Mouse (Mus musculus): ENCODE measurements around the gene Eif2s1.
"Not testable (repeated sequence)": the region's sequence is repeated elsewhere in the genome, so short reads cannot be mapped to it uniquely, and the experiment has no call there.

The Eif2s1 gene

DNA sequence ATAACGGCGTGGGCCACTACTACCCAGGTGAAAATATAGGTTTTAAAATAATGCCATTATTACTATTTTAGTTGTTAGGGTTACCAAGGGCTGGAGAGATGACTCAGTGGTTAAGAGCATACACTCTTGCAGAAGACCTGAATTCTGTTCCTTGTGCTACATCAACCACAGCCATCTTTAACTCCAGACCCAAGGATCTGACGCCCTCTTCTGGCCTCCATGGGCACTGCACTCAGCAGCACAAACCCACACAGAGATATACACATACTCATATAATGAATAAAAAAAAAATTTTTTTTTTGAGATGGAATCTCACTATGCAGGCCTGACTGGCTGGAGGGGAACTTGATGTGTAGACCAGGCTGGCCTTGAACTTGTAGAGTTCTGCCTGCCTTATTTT is 54.7 kb downstream of the Eif2s1 start:
- DNase-seq, result no peak

DNA sequence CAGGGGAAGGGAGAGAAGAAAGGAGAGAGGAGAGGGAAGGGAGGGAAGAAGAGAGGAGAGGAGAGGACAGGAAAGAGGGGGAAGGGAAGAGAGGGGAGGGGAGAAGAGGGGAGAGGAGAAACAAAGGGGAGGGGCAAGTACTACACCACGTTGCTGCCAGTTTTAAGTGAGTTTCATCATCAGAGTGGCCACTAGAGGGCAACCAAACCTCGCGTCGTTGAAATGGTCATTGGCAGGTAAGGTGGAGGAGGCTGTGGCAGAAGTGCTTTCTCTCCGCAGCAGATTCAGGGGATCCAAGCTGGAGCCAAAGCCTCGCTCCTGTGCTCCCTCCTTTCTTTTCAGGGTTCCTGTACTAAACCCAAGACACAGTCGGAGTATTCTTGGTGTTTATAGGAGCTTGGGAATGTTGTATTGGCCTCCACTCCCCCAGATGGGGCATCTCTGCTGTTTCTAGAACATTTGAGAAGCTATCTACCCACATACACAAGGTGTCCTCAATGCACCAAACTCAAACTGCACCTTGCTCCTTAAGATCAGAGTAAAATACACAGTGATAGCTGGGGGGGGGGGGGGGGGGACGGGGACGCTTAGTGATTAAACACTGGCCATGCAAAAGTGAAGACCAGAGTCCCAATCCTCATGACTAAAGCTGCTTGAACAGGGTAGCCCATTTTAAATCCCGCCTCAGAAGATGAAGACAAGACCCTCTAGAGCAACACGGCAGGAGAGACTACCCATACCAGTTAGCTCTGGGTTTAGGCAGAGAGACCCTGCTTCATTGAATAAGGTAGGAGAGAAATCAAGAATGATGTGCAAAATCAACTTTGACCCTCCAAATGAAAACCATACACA is 56.8 kb downstream of the Eif2s1 start:
- peak; percentile 89 for DNase-seq

DNA sequence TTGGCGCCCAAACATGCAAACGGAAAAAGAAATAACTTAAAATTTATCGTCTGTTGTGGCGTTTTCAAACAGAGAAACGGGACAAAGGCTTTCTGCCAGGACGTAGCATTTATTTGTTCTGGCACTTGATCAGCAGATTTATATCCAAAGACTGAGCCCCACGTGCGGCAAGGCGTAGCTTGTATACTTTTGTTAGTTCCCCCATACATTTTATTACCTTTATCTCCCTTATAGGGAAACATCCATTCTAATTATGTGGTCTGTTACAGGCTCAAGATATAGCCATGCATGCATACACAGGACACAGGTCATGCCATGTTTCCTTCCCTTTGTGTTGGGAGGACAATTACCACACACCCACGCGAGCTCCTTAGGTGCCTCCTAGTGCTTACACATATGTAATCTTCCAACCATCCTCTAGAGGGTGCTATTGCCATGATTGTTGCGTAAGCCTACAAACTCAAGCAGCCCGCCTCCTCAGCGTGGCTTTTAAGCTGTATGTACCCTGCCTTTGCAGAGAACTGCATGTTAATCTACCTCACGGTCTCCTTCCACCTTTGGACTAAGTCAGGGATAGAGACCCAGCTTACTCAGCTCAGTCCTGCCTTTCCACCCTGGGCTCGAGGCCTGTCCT is 57.6 kb downstream of the Eif2s1 start:
- peak; percentile 66 for DNase-seq

DNA sequence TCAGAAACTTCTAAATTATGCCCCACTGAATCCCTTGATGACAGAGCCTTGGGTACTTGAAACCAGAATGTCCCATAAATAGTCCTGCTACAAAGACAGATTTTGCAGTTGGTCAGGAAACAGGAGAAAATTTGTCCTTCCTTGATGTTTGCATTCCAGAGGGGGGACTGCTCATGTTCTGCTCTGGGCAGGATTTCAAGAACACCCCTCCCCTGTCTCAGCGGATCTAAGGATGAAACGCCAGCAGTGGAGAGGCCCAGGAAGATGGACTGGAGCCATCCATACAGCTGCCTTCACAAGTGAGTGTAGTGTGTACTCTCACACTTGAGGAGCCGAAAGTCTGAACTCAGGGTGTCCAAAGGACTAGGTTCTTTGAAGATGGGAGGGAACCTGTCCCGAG is 59.8 kb downstream of the Eif2s1 start:
- DNase-seq, result no peak

DNA sequence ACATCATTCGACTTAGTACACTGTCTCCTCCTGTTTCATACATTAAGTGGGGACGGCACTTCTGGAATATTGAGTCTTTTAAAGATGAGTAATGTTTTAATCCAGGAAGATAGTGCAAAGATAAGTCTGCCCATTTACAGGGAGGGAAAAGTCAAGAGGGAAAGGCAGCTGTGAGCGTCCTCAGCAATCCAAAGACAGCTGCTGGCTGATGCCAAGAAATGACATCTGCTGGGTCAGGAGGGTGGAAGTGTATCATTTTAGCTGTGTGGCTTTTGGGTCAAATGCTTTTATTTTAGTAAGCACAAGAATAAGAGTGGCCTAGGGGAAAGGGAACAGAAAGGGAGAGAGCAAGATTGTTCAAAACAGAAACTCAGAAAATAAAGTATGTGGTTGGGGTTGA is 60.4 kb downstream of the Eif2s1 start:
- no peak for DNase-seq

DNA sequence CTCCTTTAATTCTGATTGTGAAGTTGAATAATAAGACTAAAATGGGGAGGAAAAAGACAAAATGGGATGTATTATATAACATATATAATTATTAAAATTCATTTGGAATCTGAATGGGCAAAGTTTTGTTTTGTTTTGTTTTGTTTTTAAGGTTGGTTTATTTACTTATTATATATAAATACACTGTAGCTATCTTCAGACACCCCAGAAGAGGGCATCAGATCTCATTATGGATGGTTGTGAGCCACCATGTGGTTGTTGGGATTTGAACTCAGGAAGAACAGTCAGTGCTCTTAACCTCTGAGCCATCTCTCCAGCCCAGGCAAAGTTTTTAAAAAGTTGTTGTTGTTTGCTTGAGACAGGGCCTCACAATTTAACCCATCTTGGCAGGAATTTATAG is 61.4 kb downstream of the Eif2s1 start:
- DNase-seq, result not testable (repeated sequence)

DNA sequence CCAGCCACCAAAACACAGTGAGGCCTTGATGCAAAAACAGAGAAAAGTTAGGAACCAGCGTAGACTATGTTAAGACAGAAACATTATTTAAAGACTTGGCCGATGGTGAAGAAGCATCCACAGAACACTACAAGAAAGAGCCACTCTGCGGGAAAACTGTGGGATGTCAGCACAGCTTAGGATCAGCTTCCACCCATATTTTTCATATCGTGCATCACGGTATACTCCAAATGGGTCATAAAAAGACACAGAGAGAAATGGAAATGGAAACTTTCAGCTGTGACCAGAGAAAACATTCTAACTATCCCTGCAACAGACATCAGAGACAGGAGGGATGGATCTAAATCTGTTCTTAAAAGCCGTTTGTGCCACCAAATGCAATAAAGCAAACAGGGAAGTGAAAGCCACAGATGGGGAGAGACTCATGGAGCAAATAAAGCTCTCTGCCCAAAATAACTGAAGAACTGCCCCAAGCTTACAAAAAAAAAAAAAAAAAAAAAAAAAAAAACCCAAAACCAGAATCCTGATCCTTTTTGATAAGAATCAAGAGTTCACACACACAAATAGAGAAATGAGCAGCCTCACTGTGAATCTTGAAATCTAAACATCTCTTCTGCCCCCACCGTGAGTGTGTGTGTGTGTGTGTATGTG is 62.0 kb downstream of the Eif2s1 start:
- no peak for DNase-seq

DNA sequence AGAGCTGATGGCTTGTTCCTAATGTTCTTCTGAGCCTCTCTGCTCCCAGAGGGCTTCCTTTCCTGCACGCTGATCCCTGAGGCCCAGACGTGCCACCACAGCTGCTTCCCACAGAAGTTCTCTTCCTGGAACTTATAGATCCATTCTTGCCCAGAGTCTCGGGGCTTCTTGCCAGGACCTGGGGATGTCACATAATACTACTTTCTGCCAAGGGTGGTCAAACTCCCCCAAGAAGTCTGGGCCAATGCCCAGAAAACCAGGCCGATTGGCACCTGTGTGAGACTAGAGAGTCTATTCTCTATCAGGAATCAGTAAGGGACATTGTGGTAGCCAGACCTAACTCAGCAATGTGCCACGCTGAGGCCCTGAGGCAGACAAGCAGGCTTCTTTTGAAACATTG is 65.7 kb downstream of the Eif2s1 start:
- no peak for DNase-seq

DNA sequence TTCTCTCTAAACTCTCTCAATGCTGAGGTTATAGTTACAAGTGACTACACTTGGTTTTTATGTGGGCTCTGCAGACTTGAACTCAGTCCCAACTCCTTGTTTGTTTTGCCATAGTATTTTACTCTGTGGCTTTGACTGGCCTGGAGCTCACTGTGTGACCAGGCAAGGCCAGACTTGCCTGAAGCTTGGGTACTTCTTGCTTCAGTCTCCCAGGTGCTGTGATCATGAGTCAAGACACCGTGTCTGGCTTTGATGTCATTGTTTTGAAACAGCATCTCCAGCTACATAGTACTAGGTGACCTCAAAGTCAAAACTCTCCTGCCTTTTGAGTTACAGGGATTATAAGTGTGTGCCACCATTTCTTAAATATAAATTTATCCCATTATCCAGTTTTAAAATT is 68.3 kb downstream of the Eif2s1 start:
- no peak for DNase-seq

DNA sequence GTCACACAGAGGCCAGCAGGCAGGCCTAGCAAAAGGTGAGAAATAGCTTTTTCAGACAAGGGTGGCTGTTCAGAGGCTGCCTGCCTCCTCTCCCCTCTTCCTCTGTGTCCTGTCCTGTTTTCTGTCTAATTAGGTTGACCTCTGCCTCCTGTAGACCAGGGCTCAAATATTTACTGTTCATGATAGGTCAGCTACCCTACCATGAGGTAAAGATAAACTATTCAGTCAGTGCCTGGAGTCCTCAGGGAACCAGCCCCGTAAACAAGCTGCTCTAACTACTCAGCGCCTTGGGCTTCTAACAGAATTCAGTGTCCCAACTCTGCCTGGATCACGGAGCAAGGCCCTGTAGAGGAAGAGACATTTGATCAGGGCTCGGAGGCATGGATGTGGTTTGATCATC is 74.9 kb downstream of the Eif2s1 start:
- DNase-seq, result no peak

All from thymus, postnatal 25 days (tissue).